In genomic region chr16:34649621-34650020, GRCm38 (mm10) we compare ENCODE assay signal across 24 mouse cellular contexts. TPM values are rescaled to one million over a fixed set of nuclear protein-coding genes. Genes with fewer than 3 reads are reported as not detected.
"Had no signal": no experiment of that assay in that cellular context is flagged by ENCODE, and none has a peak within 500 bp of the region (broad histone marks: within the 10 kb centered on the region; RNA-seq: fewer than 3 reads in every experiment).

Gene Ropn1, plus strand, starts transcription at chr16:34649921.

- H3K4me2 ChIP-seq: liver, embryonic 12.5 days; lung, embryonic 15.5 days; midbrain, embryonic 12.5 days; neural tube, embryonic 12.5 days had no signal

- H3K36me3 ChIP-seq: liver, embryonic 12.5 days; lung, embryonic 15.5 days; midbrain, embryonic 12.5 days; neural tube, embryonic 12.5 days had no signal

- H3K27me3 ChIP-seq: lung, embryonic 15.5 days; neural tube, embryonic 12.5 days had no signal

- H3K4me1 ChIP-seq: liver, embryonic 12.5 days; megakaryocyte, embryonic 14.5 days; midbrain, embryonic 12.5 days; neural tube, embryonic 12.5 days had no signal

- H3K9ac ChIP-seq: liver, embryonic 12.5 days; liver, embryonic 14.5 days; lung, embryonic 15.5 days; midbrain, embryonic 12.5 days; neural tube, embryonic 12.5 days had no signal

- DNase-seq: lung, adult 2 months; lung, postnatal 14 days; lung, postnatal 36 days; midbrain, embryonic 14.5 days; right cerebral cortex, postnatal 14 days; spleen, adult 18-20 months; thymus, adult 2 months; thymus, postnatal 25 days; thymus, postnatal 4 days had no signal

- H3K27ac ChIP-seq: liver, embryonic 12.5 days; liver, embryonic 14.5 days; lung, embryonic 15.5 days; macrophage; midbrain, embryonic 12.5 days; neural tube, embryonic 12.5 days had no signal

- H3K4me3 ChIP-seq: liver, embryonic 12.5 days; lung, embryonic 15.5 days; megakaryocyte, embryonic 14.5 days; midbrain, embryonic 12.5 days; neural tube, embryonic 12.5 days had no signal

- ATAC-seq: liver, embryonic 12.5 days; lung, postnatal 0 days had no signal

- H3K9me3 ChIP-seq: liver, embryonic 12.5 days; lung, embryonic 15.5 days; megakaryocyte, embryonic 14.5 days; midbrain, embryonic 12.5 days; neural tube, embryonic 12.5 days had no signal

RNA-seq across cellular contexts. Expression of gene Ropn1, which starts in this region (rescaled TPM):
- polyA plus RNA-seq: liver, embryonic 12.5 days; liver, embryonic 14.5 days; liver, embryonic 16.5 days; lung, adult 2 months; lung, embryonic 15.5 days; lung, postnatal 0 days; macrophage; midbrain, embryonic 12.5 days; midbrain, embryonic 14.5 days; midbrain, postnatal 0 days; neural tube, embryonic 12.5 days; neural tube, embryonic 14.5 days; small intestine, adult 2 months; stomach, embryonic 14.5 days; stomach, embryonic 16.5 days; thymus, adult 2 months; urinary bladder, adult 2 months had no signal
